Mouse (Mus musculus): ENCODE results near the gene Rab3ip. TPM values are rescaled to one million over a fixed set of nuclear protein-coding genes. Genes with fewer than 3 reads are reported as not detected.
A peak's percentile ranks its signal among the peaks of the same experiment; 100 is the strongest.

Rab3ip gene
- polyA plus RNA-seq (2012; rRNA removed): 35.2 and 54.2 TPM in 2 replicates

- peak; percentile 75 to 90 for DNase-seq (ENCODE audit: extremely low spot score in 1 of 2, low spot score in 1 of 2)
These were observed at the start of gene Rab3ip for GRCm38 (mm10) chr10:116950009-116950769. Gene Rab3ip, minus strand, starts transcription at chr10:116950769.

- DNase-seq (ENCODE audit: extremely low spot score in 1 of 2, low spot score in 1 of 2): no peak
These were observed 48.3 kb upstream of the Rab3ip start for GRCm38 (mm10) chr10:116998716-116999455.

GRCm38 (mm10) chr10:116996236-116996600, 45.6 kb upstream of the Rab3ip start:
- DNase-seq (ENCODE audit: extremely low spot score in 1 of 2, low spot score in 1 of 2): no peak

- DNase-seq (ENCODE audit: extremely low spot score in 1 of 2, low spot score in 1 of 2): no peak
These were observed 45.1 kb upstream of the Rab3ip start for GRCm38 (mm10) chr10:116995584-116996235.

- DNase-seq (ENCODE audit: extremely low spot score in 1 of 2, low spot score in 1 of 2): no peak
These were observed 44.6 kb upstream of the Rab3ip start for GRCm38 (mm10) chr10:116995162-116995561.

- DNase-seq (ENCODE audit: extremely low spot score in 1 of 2, low spot score in 1 of 2): no peak
These were observed 43.4 kb upstream of the Rab3ip start for GRCm38 (mm10) chr10:116993971-116994370.

GRCm38 (mm10) chr10:116986264-116987082, 35.9 kb upstream of the Rab3ip start, which contains the start of gene Best3:
Gene Best3, plus strand, starts transcription at chr10:116986314.
- no peak for DNase-seq (ENCODE audit: extremely low spot score in 1 of 2, low spot score in 1 of 2)

- no peak for DNase-seq (ENCODE audit: extremely low spot score in 1 of 2, low spot score in 1 of 2)
These were observed 34.3 kb upstream of the Rab3ip start for GRCm38 (mm10) chr10:116984836-116985235.

GRCm38 (mm10) chr10:116982526-116982925, 32.0 kb upstream of the Rab3ip start:
- no peak for DNase-seq (ENCODE audit: extremely low spot score in 1 of 2, low spot score in 1 of 2)

- no peak for DNase-seq (ENCODE audit: extremely low spot score in 1 of 2, low spot score in 1 of 2)
These were observed 30.3 kb upstream of the Rab3ip start for GRCm38 (mm10) chr10:116980888-116981287.

GRCm38 (mm10) chr10:116980273-116980672, 29.7 kb upstream of the Rab3ip start:
- no peak for DNase-seq (ENCODE audit: extremely low spot score in 1 of 2, low spot score in 1 of 2)

- DNase-seq (ENCODE audit: extremely low spot score in 1 of 2, low spot score in 1 of 2): no peak
These were observed 28.3 kb upstream of the Rab3ip start for GRCm38 (mm10) chr10:116978841-116979240.

- no peak for DNase-seq (ENCODE audit: extremely low spot score in 1 of 2, low spot score in 1 of 2)
These were observed 27.3 kb upstream of the Rab3ip start for GRCm38 (mm10) chr10:116977858-116978257.

GRCm38 (mm10) chr10:116977455-116977854, 26.9 kb upstream of the Rab3ip start:
- DNase-seq (ENCODE audit: extremely low spot score in 1 of 2, low spot score in 1 of 2): no peak

- no peak for DNase-seq (ENCODE audit: extremely low spot score in 1 of 2, low spot score in 1 of 2)
These were observed 21.9 kb upstream of the Rab3ip start, which contains the start of gene Gm10271 for GRCm38 (mm10) chr10:116972509-116972908. Gene Gm10271, minus strand, starts transcription at chr10:116972609.

GRCm38 (mm10) chr10:116968741-116969140, 18.2 kb upstream of the Rab3ip start:
- DNase-seq (ENCODE audit: extremely low spot score in 1 of 2, low spot score in 1 of 2): no peak

GRCm38 (mm10) chr10:116966065-116966464, 15.5 kb upstream of the Rab3ip start:
- DNase-seq (ENCODE audit: extremely low spot score in 1 of 2, low spot score in 1 of 2): no peak

GRCm38 (mm10) chr10:116965297-116965696, 14.7 kb upstream of the Rab3ip start:
- DNase-seq (ENCODE audit: extremely low spot score in 1 of 2, low spot score in 1 of 2): no peak

GRCm38 (mm10) chr10:116964571-116964970, 14.0 kb upstream of the Rab3ip start:
- DNase-seq (ENCODE audit: extremely low spot score in 1 of 2, low spot score in 1 of 2): no peak

GRCm38 (mm10) chr10:116964084-116964483, 13.5 kb upstream of the Rab3ip start:
- DNase-seq (ENCODE audit: extremely low spot score in 1 of 2, low spot score in 1 of 2): no peak

All from frontal cortex, adult 2 months (tissue).